Mouse (Mus musculus): ENCODE data around the gene Nlgn2. TPM values are rescaled to one million over a fixed set of nuclear protein-coding genes. Genes with fewer than 3 reads are reported as not detected.
A peak's percentile ranks its signal among the peaks of the same experiment; 100 is the strongest.

Nlgn2 gene
- total and polyA plus RNA-seq, 3 experiments: 20.3 to 43.3 (median 29.8) TPM

GRCm38 (mm10) chr11:69838714-69839104 lies 1.1 kb upstream of the Nlgn2 start:
- no peak for TF ChIP-seq TAL1 (IDR thresholded peaks at IDR 0.05; ENCODE audit: low read length)
- no peak; the same call in 1 of the 2 replicates for TF ChIP-seq RCOR1 (IDR thresholded peaks at IDR 0.05; ENCODE audit: low read depth, low read length)
- peak; percentile 2 to 43; a peak in 2 of 4 replicates for TF ChIP-seq EP300 (IDR thresholded peaks at IDR 0.05; ENCODE audit: low read depth in 1 of 2, low read length in 2 of 2)
- 0 out of 2 replicates have a peak, but pooled peaks have one; percentile 7 for TF ChIP-seq MAZ (IDR thresholded peaks at IDR 0.05; ENCODE audit: low read depth, low read length)
- TF ChIP-seq MXI1 (IDR thresholded peaks at IDR 0.05; ENCODE audit: low read depth, low read length): no peak; the same call in 1 of the 2 replicates
- H3K36me3 ChIP-seq (ENCODE audit: control insufficient read depth in 1 of 2, insufficient read depth in 2 of 2, low read length in 2 of 2): peaks cover 0 to 10% of the 10 kb centered on the region in 2 experiments; a peak in 2 of 4 replicates
- DNase-seq (ENCODE audit: low read depth, low spot score): peak; percentile 80
- H3K27me3 ChIP-seq (ENCODE audit: control insufficient read depth in 1 of 2, insufficient read depth in 2 of 2, low read length in 2 of 2): no peaks in the 10 kb centered on the region; a peak in 1 of 4 replicates
- peaks cover 6 to 19% of the 10 kb centered on the region in 2 experiments for H3K4me1 ChIP-seq (ENCODE audit: control insufficient read depth in 1 of 2, insufficient read depth in 2 of 2, low read length in 2 of 2)
- peak overlapping the region; percentile 84 to 91 for H3K4me3 ChIP-seq (ENCODE audit: control insufficient read depth in 1 of 2, insufficient read depth in 1 of 2, low read depth in 2 of 2, low read length in 2 of 2)
- H3K27ac ChIP-seq (ENCODE audit: control insufficient read depth, low read depth, low read length): peak overlapping the region; percentile 40
- H3K79me2 ChIP-seq (ENCODE audit: control insufficient read depth, insufficient read depth, low read length, poor library complexity): peaks cover 1% of the 10 kb centered on the region; the same call in 1 of the 2 replicates
- no peaks in the 10 kb centered on the region for H3K9me3 ChIP-seq (replicated peaks; ENCODE audit: insufficient read depth, low read length)
- peak overlapping the region; percentile 86 for H3K9ac ChIP-seq (ENCODE audit: control insufficient read depth, low read depth, low read length, poor library complexity, severe bottlenecking)

GRCm38 (mm10) chr11:69837952-69838713 lies 549 bp upstream of the Nlgn2 start, which contains the start of gene Tmem256:
TSS of gene Tmem256 (plus strand) at chr11:69838514.
- Histone ChIP-seq H3K4me1 (ENCODE audit: control insufficient read depth in 1 of 2, insufficient read depth in 2 of 2, low read length in 2 of 2) (peaks cover 10 to 23% of the 10 kb centered on the region in 2 experiments), H3K27ac (ENCODE audit: control insufficient read depth, low read depth, low read length) (peak within 1 kb of the TSS; percentile 40)
- TF ChIP-seq MEF2A (IDR thresholded peaks at IDR 0.05; ENCODE audit: extremely low read depth, insufficient replicate concordance, low read depth, low read length, poor library complexity, severe bottlenecking) (no peak), MYB (IDR thresholded peaks at IDR 0.05; ENCODE audit: low read depth, low read length) (no peak), TAL1 (IDR thresholded peaks at IDR 0.05; ENCODE audit: low read length) (no peak), BHLHE40 (IDR thresholded peaks at IDR 0.05; ENCODE audit: borderline replicate concordance, low read depth, low read length) (peak; percentile 76; the same call in 1 of the 2 replicates), MAX (IDR thresholded peaks at IDR 0.05; ENCODE audit: low read length) (peak; percentile 61; the same call in 1 of the 2 replicates), GABPA (IDR thresholded peaks at IDR 0.05; ENCODE audit: low read depth, low read length) (peak; percentile 90; the same call in 1 of the 2 replicates), TCF12 (IDR thresholded peaks at IDR 0.05; ENCODE audit: low read depth, low read length) (peak; percentile 33), POLR2AphosphoS5 (IDR thresholded peaks at IDR 0.05; ENCODE audit: borderline replicate concordance, low read depth, low read length) (no peak), SIN3A (IDR thresholded peaks at IDR 0.05; ENCODE audit: low read length) (peak; percentile 79), ZNF384 (IDR thresholded peaks at IDR 0.05; ENCODE audit: low read depth, low read length) (no peak), HCFC1 (IDR thresholded peaks at IDR 0.05; ENCODE audit: low read depth, low read length) (peak; percentile 88), NELFE (IDR thresholded peaks at IDR 0.05; ENCODE audit: low read depth, low read length) (peak; percentile 81), ETS1 (IDR thresholded peaks at IDR 0.05; ENCODE audit: low read depth, low read length) (0 out of 2 replicates have a peak, but pooled peaks have one; percentile 45), ELF1 (IDR thresholded peaks at IDR 0.05; ENCODE audit: low read depth, low read length) (peak; percentile 57; the same call in 1 of the 2 replicates), ZKSCAN1 (IDR thresholded peaks at IDR 0.05; ENCODE audit: low read depth, low read length) (no peak), E2F4 (IDR thresholded peaks at IDR 0.05; ENCODE audit: borderline replicate concordance, low read depth, low read length) (0 out of 2 replicates have a peak, but pooled peaks have one; percentile 4), USF1 (IDR thresholded peaks at IDR 0.05; ENCODE audit: low read depth, low read length) (peak; percentile 78), CTCF (IDR thresholded peaks at IDR 0.05 in 2 of 3, conservative IDR thresholded peaks at IDR 0.05 in 1 of 3; ENCODE audit: control insufficient read depth in 1 of 3, insufficient read depth in 1 of 3, low read depth in 2 of 3, low read length in 3 of 3, poor library complexity in 1 of 3, severe bottlenecking in 1 of 3) (no peak), MYC (IDR thresholded peaks at IDR 0.05; ENCODE audit: low read depth, low read length) (0 out of 2 replicates have a peak, but pooled peaks have one; percentile 63), RAD21 (IDR thresholded peaks at IDR 0.05; ENCODE audit: low read depth, low read length) (no peak), TBP (IDR thresholded peaks at IDR 0.05; ENCODE audit: low read depth, low read length) (peak; percentile 69; the same call in 1 of the 2 replicates), JUND (IDR thresholded peaks at IDR 0.05; ENCODE audit: low read depth, low read length) (no peak), CHD2 (IDR thresholded peaks at IDR 0.05; ENCODE audit: low read length) (peak; percentile 76), UBTF (IDR thresholded peaks at IDR 0.05; ENCODE audit: borderline replicate concordance, insufficient read depth, low read depth, low read length) (no peak), EP300 (IDR thresholded peaks at IDR 0.05; ENCODE audit: low read depth in 1 of 2, low read length in 2 of 2) (peak in 1 of 2 experiments; percentile 2; a peak in 1 of 4 replicates), MXI1 (IDR thresholded peaks at IDR 0.05; ENCODE audit: low read depth, low read length) (peak; percentile 59)

More at GRCm38 (mm10) chr11:69837952-69838713, 549 bp upstream of the Nlgn2 start, which contains the start of gene Tmem256:
- no peaks in the 10 kb centered on the region; a peak in 1 of 4 replicates for H3K27me3 ChIP-seq (ENCODE audit: control insufficient read depth in 1 of 2, insufficient read depth in 2 of 2, low read length in 2 of 2)
- H3K9ac ChIP-seq (ENCODE audit: control insufficient read depth, low read depth, low read length, poor library complexity, severe bottlenecking): peak within 1 kb of the TSS; percentile 86
- H3K36me3 ChIP-seq (ENCODE audit: control insufficient read depth in 1 of 2, insufficient read depth in 2 of 2, low read length in 2 of 2): peaks cover 0 to 12% of the 10 kb centered on the region in 2 experiments; a peak in 2 of 4 replicates
- H3K9me3 ChIP-seq (replicated peaks; ENCODE audit: insufficient read depth, low read length): no peaks in the 10 kb centered on the region
- DNase-seq (ENCODE audit: low read depth, low spot score): peak; percentile 100
- H3K4me3 ChIP-seq (ENCODE audit: control insufficient read depth in 1 of 2, insufficient read depth in 1 of 2, low read depth in 2 of 2, low read length in 2 of 2): peak within 1 kb of the TSS; percentile 84 to 97
- H3K79me2 ChIP-seq (ENCODE audit: control insufficient read depth, insufficient read depth, low read length, poor library complexity): peaks cover 1% of the 10 kb centered on the region; the same call in 1 of the 2 replicates
